Mouse (Mus musculus): ENCODE measurements around the gene Ets2. TPM values are rescaled to one million over a fixed set of nuclear protein-coding genes. Genes with fewer than 3 reads are reported as not detected.

Ets2 gene
- total and polyA plus RNA-seq, 3 experiments = 47.2 to 70.6 (median 50.3) TPM

GRCm38 (mm10) chr16:95766181-95766580 lies 64.3 kb downstream of the Ets2 start:
- Histone ChIP-seq H3K4me3 (no peak overlapping the region), H3K9ac (ENCODE audit: low read depth, low read length) (no peak overlapping the region), H3K36me3 (ENCODE audit: control insufficient read depth, insufficient read depth, low read length) (no peaks in the 10 kb centered on the region), H3K4me1 (ENCODE audit: control insufficient read depth, insufficient read depth, low read length) (peaks cover 9% of the 10 kb centered on the region), H3K27me3 (ENCODE audit: control insufficient read depth, insufficient read depth, low read length) (no peaks in the 10 kb centered on the region), H3K27ac (no peak overlapping the region), H3K79me2 (replicated peaks; ENCODE audit: control insufficient read depth, insufficient read depth, low read length) (no peaks in the 10 kb centered on the region)
- TF ChIP-seq CTCF (IDR thresholded peaks at IDR 0.05) (no peak), POLR2A (IDR thresholded peaks at IDR 0.05; ENCODE audit: insufficient read depth, low read depth, low read length) (no peak)
- intact Hi-C loops (cut with DNase I) = loop anchor here (5.0 kb wide), 1 partner anchor 181 kb away; no protein-coding TSS in a partner anchor
- no peak for DNase-seq
- 71% methylated on average over 3 of the region's 3 CpGs for WGBS

- Histone ChIP-seq H3K27me3 (ENCODE audit: control insufficient read depth, insufficient read depth, low read length) (no peaks in the 10 kb centered on the region), H3K4me3 (no peak overlapping the region), H3K27ac (no peak overlapping the region), H3K9ac (ENCODE audit: low read depth, low read length) (no peak overlapping the region), H3K4me1 (ENCODE audit: control insufficient read depth, insufficient read depth, low read length) (peaks cover 11% of the 10 kb centered on the region), H3K36me3 (ENCODE audit: control insufficient read depth, insufficient read depth, low read length) (no peaks in the 10 kb centered on the region), H3K79me2 (replicated peaks; ENCODE audit: control insufficient read depth, insufficient read depth, low read length) (no peaks in the 10 kb centered on the region)
- intact Hi-C loops (cut with DNase I) = loop anchor here (5.0 kb wide), 1 partner anchor 180 kb away; no protein-coding TSS in a partner anchor
- 93% methylated on average over 2 of the region's 2 CpGs for WGBS
- DNase-seq = no peak
- TF ChIP-seq POLR2A (IDR thresholded peaks at IDR 0.05; ENCODE audit: insufficient read depth, low read depth, low read length) = no peak
- TF ChIP-seq EP300 (IDR thresholded peaks at IDR 0.05; ENCODE audit: insufficient read depth, low read depth, low read length) = no peak
- TF ChIP-seq CTCF (IDR thresholded peaks at IDR 0.05) = no peak
Observed at GRCm38 (mm10) chr16:95767246-95767645, 65.4 kb downstream of the Ets2 start.

- Histone ChIP-seq H3K36me3 (ENCODE audit: control insufficient read depth, insufficient read depth, low read length) (no peaks in the 10 kb centered on the region), H3K27ac (no peak overlapping the region; the same call in 1 of the 2 replicates), H3K27me3 (ENCODE audit: control insufficient read depth, insufficient read depth, low read length) (no peaks in the 10 kb centered on the region), H3K4me3 (no peak overlapping the region), H3K79me2 (replicated peaks; ENCODE audit: control insufficient read depth, insufficient read depth, low read length) (no peaks in the 10 kb centered on the region), H3K9ac (ENCODE audit: low read depth, low read length) (no peak overlapping the region), H3K4me1 (ENCODE audit: control insufficient read depth, insufficient read depth, low read length) (peaks cover 11% of the 10 kb centered on the region)
- intact Hi-C loops (cut with DNase I) = loop anchor here (5.0 kb wide), 1 partner anchor 178 kb away; no protein-coding TSS in a partner anchor
- TF ChIP-seq CTCF (IDR thresholded peaks at IDR 0.05) (no peak), EP300 (IDR thresholded peaks at IDR 0.05; ENCODE audit: insufficient read depth, low read depth, low read length) (no peak), POLR2A (IDR thresholded peaks at IDR 0.05; ENCODE audit: insufficient read depth, low read depth, low read length) (no peak)
- DNase-seq = peak in 1 of 2 experiments; percentile 49
- WGBS = 41% methylated on average over 14 of the region's 14 CpGs
Observed at GRCm38 (mm10) chr16:95769066-95769995, 67.5 kb downstream of the Ets2 start.

- no peak for DNase-seq
- H3K9ac ChIP-seq (ENCODE audit: low read depth, low read length) = no peak overlapping the region
- no peak overlapping the region; the same call in 1 of the 2 replicates for H3K27ac ChIP-seq
Observed at GRCm38 (mm10) chr16:95769996-95770334, 68.1 kb downstream of the Ets2 start.

DNA sequence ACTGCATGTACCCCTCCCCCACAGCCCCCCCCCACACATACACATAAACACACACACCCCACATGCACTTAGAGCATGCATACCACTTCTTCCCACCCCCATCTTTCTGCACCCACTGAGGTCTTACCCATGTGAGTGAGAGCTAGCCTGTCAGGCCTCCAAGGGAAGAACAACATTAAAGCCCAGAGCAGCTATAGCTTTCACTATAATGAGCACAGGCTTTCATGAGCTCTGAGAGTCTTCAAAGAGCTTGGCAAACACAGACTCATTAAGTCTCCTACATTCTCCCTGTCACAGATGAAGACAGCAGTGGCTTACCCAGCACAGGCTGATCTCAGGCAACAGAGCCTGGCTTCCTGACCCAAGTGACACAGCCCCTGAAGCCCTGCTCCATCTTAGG lies 68.5 kb downstream of the Ets2 start:
- DNase-seq = no peak
- no peak overlapping the region for H3K27ac ChIP-seq
- intact Hi-C loops (cut with DNase I) = no loop called here

More at GRCm38 (mm10) chr16:95769996-95770334, 68.1 kb downstream of the Ets2 start:
- Histone ChIP-seq H3K4me3 (no peak overlapping the region), H3K36me3 (ENCODE audit: control insufficient read depth, insufficient read depth, low read length) (no peaks in the 10 kb centered on the region), H3K4me1 (ENCODE audit: control insufficient read depth, insufficient read depth, low read length) (peaks cover 11% of the 10 kb centered on the region), H3K27me3 (ENCODE audit: control insufficient read depth, insufficient read depth, low read length) (no peaks in the 10 kb centered on the region), H3K79me2 (replicated peaks; ENCODE audit: control insufficient read depth, insufficient read depth, low read length) (no peaks in the 10 kb centered on the region)
- intact Hi-C loops (cut with DNase I) = loop anchor here (5.0 kb wide), 1 partner anchor 177 kb away; no protein-coding TSS in a partner anchor
- TF ChIP-seq POLR2A (IDR thresholded peaks at IDR 0.05; ENCODE audit: insufficient read depth, low read depth, low read length) (no peak), EP300 (IDR thresholded peaks at IDR 0.05; ENCODE audit: insufficient read depth, low read depth, low read length) (no peak), CTCF (IDR thresholded peaks at IDR 0.05) (no peak)
- WGBS = 68% methylated on average over 5 of the region's 5 CpGs

More for the DNA sequence above, 68.5 kb downstream of the Ets2 start:
- Histone ChIP-seq H3K4me3 (no peak overlapping the region), H3K36me3 (ENCODE audit: control insufficient read depth, insufficient read depth, low read length) (no peaks in the 10 kb centered on the region), H3K4me1 (ENCODE audit: control insufficient read depth, insufficient read depth, low read length) (peaks cover 11% of the 10 kb centered on the region), H3K9ac (ENCODE audit: low read depth, low read length) (no peak overlapping the region), H3K27me3 (ENCODE audit: control insufficient read depth, insufficient read depth, low read length) (no peaks in the 10 kb centered on the region), H3K79me2 (replicated peaks; ENCODE audit: control insufficient read depth, insufficient read depth, low read length) (no peaks in the 10 kb centered on the region)
- no peak for TF ChIP-seq CTCF (IDR thresholded peaks at IDR 0.05)
- TF ChIP-seq POLR2A (IDR thresholded peaks at IDR 0.05; ENCODE audit: insufficient read depth, low read depth, low read length) = no peak
- no peak for TF ChIP-seq EP300 (IDR thresholded peaks at IDR 0.05; ENCODE audit: insufficient read depth, low read depth, low read length)

Other genes starting within 250 kb of the Ets2 start
- 10 to 100 TPM; 22.1 to 26.6 TPM for gene Erg, start 115.5 kb upstream of the Ets2 start, total RNA-seq (2021)
- 19.8 and 25.5 TPM in 2 replicates for gene Erg, start 115.5 kb upstream of the Ets2 start, polyA plus RNA-seq (2012; rRNA removed)